In genomic region chr9:56218860-56219259, GRCm38 (mm10) we compare ENCODE assay signal across 15 mouse cellular contexts.
"Had no signal": no experiment of that assay in that cellular context is flagged by ENCODE, and none has a peak within 500 bp of the region (broad histone marks: within the 10 kb centered on the region; RNA-seq: fewer than 3 reads in every experiment).

No protein-coding gene starts in this region.

- ATAC-seq: liver, postnatal 0 days; lung, postnatal 0 days; midbrain, embryonic 16.5 days had no signal

- DNase-seq: liver, postnatal 0 days; lung, adult 2 months; lung, postnatal 14 days; lung, postnatal 36 days; midbrain, embryonic 14.5 days; retina, postnatal 1 day; right cerebral cortex, adult 18-20 months; right cerebral cortex, postnatal 25 days; right cerebral cortex, postnatal 4 days; spleen, adult 18-20 months; thymus, adult 2 months; thymus, postnatal 25 days; thymus, postnatal 4 days had no signal
